Mouse (Mus musculus): Measurements from ENCODE around the gene Nell1. TPM values are rescaled to one million over a fixed set of nuclear protein-coding genes. Genes with fewer than 3 reads are reported as not detected.

The Nell1 gene
- total and polyA plus RNA-seq, 2 experiments from 2014 or later = 0.05 TPM; not detected in 1

DNA sequence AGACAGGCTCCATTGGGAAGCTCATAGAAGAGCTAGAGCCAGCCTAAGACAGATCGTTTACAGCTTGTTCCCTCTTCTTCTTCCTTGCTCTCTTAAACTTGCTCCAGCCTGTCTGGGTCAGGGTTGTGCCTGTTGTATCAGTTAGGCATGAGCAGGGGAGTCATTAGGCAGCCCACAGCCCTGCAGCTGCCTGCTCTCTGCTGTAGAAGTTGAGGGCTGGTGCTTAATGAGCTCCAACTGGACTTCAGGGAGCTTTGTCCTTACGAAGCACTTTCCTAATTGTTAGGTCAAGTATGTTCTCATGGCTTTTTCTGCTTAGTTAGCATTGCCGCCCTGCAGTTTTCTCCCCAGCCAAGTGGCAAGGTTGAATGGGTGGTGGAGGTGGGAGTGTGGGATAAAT is 32.6 kb upstream of the Nell1 start:
- Histone ChIP-seq H3K27ac (ENCODE audit: low read depth) (no peak overlapping the region), H3K4me1 (ENCODE audit: control insufficient read depth, insufficient read depth) (no peaks in the 10 kb centered on the region), H3K4me2 (ENCODE audit: low read depth, low read length) (no peak overlapping the region), H3K9me3 (replicated peaks; ENCODE audit: control insufficient read depth, low read length) (no peaks in the 10 kb centered on the region), H3K27me3 (ENCODE audit: control insufficient read depth, insufficient read depth, low read length) (no peaks in the 10 kb centered on the region), H3K36me3 (replicated peaks; ENCODE audit: control insufficient read depth, insufficient read depth, low read length) (no peaks in the 10 kb centered on the region), H3K9ac (replicated peaks; ENCODE audit: low read depth, low read length) (no peak overlapping the region), H3K4me3 (ENCODE audit: low read depth, low read length) (no peak overlapping the region)
- no peak for TF ChIP-seq CTCF (IDR thresholded peaks at IDR 0.05; ENCODE audit: low read depth)
- no peak for TF ChIP-seq EP300 (IDR thresholded peaks at IDR 0.05; ENCODE audit: low read depth)
- ATAC-seq (ENCODE audit: insufficient read depth, low read depth) (no peak), DNase-seq (ENCODE audit: low spot score) (no peak)
- WGBS = 66% methylated on average over 3 of the region's 3 CpGs

GRCm38 (mm10) chr7:49942490-49942889 is 32.2 kb upstream of the Nell1 start:
- TF ChIP-seq EP300 (IDR thresholded peaks at IDR 0.05; ENCODE audit: low read depth) (no peak), CTCF (IDR thresholded peaks at IDR 0.05; ENCODE audit: low read depth) (no peak)
- H3K27ac ChIP-seq (ENCODE audit: low read depth) = no peak overlapping the region
- H3K9me3 ChIP-seq (replicated peaks; ENCODE audit: control insufficient read depth, low read length) = no peaks in the 10 kb centered on the region
- H3K9ac ChIP-seq (replicated peaks; ENCODE audit: low read depth, low read length) = no peak overlapping the region
- no peaks in the 10 kb centered on the region for H3K27me3 ChIP-seq (ENCODE audit: control insufficient read depth, insufficient read depth, low read length)
- H3K4me1 ChIP-seq (ENCODE audit: control insufficient read depth, insufficient read depth) = no peaks in the 10 kb centered on the region
- ATAC-seq (ENCODE audit: insufficient read depth, low read depth) = no peak
- H3K36me3 ChIP-seq (replicated peaks; ENCODE audit: control insufficient read depth, insufficient read depth, low read length) = no peaks in the 10 kb centered on the region
- H3K4me3 ChIP-seq (ENCODE audit: low read depth, low read length) = no peak overlapping the region
- no peak overlapping the region for H3K4me2 ChIP-seq (ENCODE audit: low read depth, low read length)
- 37% methylated on average over 5 of the region's 5 CpGs for WGBS
- no peak for DNase-seq (ENCODE audit: low spot score)

DNA sequence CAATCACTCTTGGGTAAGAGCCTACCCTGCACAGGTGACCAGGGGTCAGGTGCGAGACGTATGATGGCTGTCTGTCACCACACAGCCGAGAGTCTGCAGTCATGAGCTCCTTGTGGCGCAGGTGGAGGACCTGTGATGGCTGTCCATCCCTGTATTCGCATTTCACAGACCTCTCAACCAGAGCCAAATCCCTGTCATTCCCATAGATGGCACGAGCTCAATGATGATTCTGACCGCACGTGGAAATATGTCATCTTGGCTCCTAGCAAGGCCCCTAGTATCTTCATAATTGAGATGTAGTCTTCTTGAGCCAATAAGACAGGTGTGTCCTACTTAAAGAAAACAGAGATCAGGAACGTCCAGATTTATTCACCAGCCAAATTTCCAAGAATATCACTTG is 28.0 kb upstream of the Nell1 start:
- WGBS = 82% methylated on average over 9 of the region's 9 CpGs
- no peaks in the 10 kb centered on the region for H3K27me3 ChIP-seq (ENCODE audit: control insufficient read depth, insufficient read depth, low read length)
- H3K36me3 ChIP-seq (replicated peaks; ENCODE audit: control insufficient read depth, insufficient read depth, low read length) = no peaks in the 10 kb centered on the region
- no peak overlapping the region for H3K27ac ChIP-seq (ENCODE audit: low read depth)
- H3K9ac ChIP-seq (replicated peaks; ENCODE audit: low read depth, low read length) = no peak overlapping the region
- H3K4me3 ChIP-seq (ENCODE audit: low read depth, low read length) = no peak overlapping the region
- no peak overlapping the region for H3K4me2 ChIP-seq (ENCODE audit: low read depth, low read length)
- H3K4me1 ChIP-seq (ENCODE audit: control insufficient read depth, insufficient read depth) = no peaks in the 10 kb centered on the region
- no peaks in the 10 kb centered on the region for H3K9me3 ChIP-seq (replicated peaks; ENCODE audit: control insufficient read depth, low read length)
- DNase-seq (ENCODE audit: low spot score) (no peak), ATAC-seq (ENCODE audit: insufficient read depth, low read depth) (no peak)
- no peak for TF ChIP-seq CTCF (IDR thresholded peaks at IDR 0.05; ENCODE audit: low read depth)
- no peak for TF ChIP-seq EP300 (IDR thresholded peaks at IDR 0.05; ENCODE audit: low read depth)

GRCm38 (mm10) chr7:49953546-49954181 is 21.0 kb upstream of the Nell1 start:
- ATAC-seq (ENCODE audit: insufficient read depth, low read depth) (no peak), DNase-seq (ENCODE audit: low spot score) (peak; percentile 19)
- no peaks in the 10 kb centered on the region for H3K36me3 ChIP-seq (replicated peaks; ENCODE audit: control insufficient read depth, insufficient read depth, low read length)
- 52% methylated on average over 4 of the region's 4 CpGs for WGBS
- H3K4me3 ChIP-seq (ENCODE audit: low read depth, low read length) = no peak overlapping the region
- no peaks in the 10 kb centered on the region for H3K4me1 ChIP-seq (ENCODE audit: control insufficient read depth, insufficient read depth)
- H3K27ac ChIP-seq (ENCODE audit: low read depth) = no peak overlapping the region
- peak; percentile 59 for TF ChIP-seq CTCF (IDR thresholded peaks at IDR 0.05; ENCODE audit: low read depth)
- no peak for TF ChIP-seq EP300 (IDR thresholded peaks at IDR 0.05; ENCODE audit: low read depth)
- no peak overlapping the region for H3K9ac ChIP-seq (replicated peaks; ENCODE audit: low read depth, low read length)
- no peaks in the 10 kb centered on the region for H3K9me3 ChIP-seq (replicated peaks; ENCODE audit: control insufficient read depth, low read length)
- no peaks in the 10 kb centered on the region for H3K27me3 ChIP-seq (ENCODE audit: control insufficient read depth, insufficient read depth, low read length)
- no peak overlapping the region for H3K4me2 ChIP-seq (ENCODE audit: low read depth, low read length)

GRCm38 (mm10) chr7:49954834-49955233 is 19.8 kb upstream of the Nell1 start:
- H3K4me2 ChIP-seq (ENCODE audit: low read depth, low read length) = no peak overlapping the region
- no peaks in the 10 kb centered on the region for H3K9me3 ChIP-seq (replicated peaks; ENCODE audit: control insufficient read depth, low read length)
- WGBS = 71% methylated on average over 7 of the region's 7 CpGs
- H3K36me3 ChIP-seq (replicated peaks; ENCODE audit: control insufficient read depth, insufficient read depth, low read length) = no peaks in the 10 kb centered on the region
- no peaks in the 10 kb centered on the region for H3K27me3 ChIP-seq (ENCODE audit: control insufficient read depth, insufficient read depth, low read length)
- no peak for DNase-seq (ENCODE audit: low spot score)
- no peak overlapping the region for H3K4me3 ChIP-seq (ENCODE audit: low read depth, low read length)
- no peak overlapping the region for H3K9ac ChIP-seq (replicated peaks; ENCODE audit: low read depth, low read length)
- ATAC-seq (ENCODE audit: insufficient read depth, low read depth) = no peak
- no peak overlapping the region for H3K27ac ChIP-seq (ENCODE audit: low read depth)
- TF ChIP-seq EP300 (IDR thresholded peaks at IDR 0.05; ENCODE audit: low read depth) (no peak), CTCF (IDR thresholded peaks at IDR 0.05; ENCODE audit: low read depth) (no peak)
- H3K4me1 ChIP-seq (ENCODE audit: control insufficient read depth, insufficient read depth) = no peaks in the 10 kb centered on the region

- Histone ChIP-seq H3K9me3 (replicated peaks; ENCODE audit: control insufficient read depth, low read length) (no peaks in the 10 kb centered on the region), H3K27ac (ENCODE audit: low read depth) (no peak overlapping the region), H3K27me3 (ENCODE audit: control insufficient read depth, insufficient read depth, low read length) (no peaks in the 10 kb centered on the region), H3K36me3 (replicated peaks; ENCODE audit: control insufficient read depth, insufficient read depth, low read length) (no peaks in the 10 kb centered on the region), H3K4me1 (ENCODE audit: control insufficient read depth, insufficient read depth) (no peaks in the 10 kb centered on the region), H3K4me3 (ENCODE audit: low read depth, low read length) (no peak overlapping the region), H3K9ac (replicated peaks; ENCODE audit: low read depth, low read length) (no peak overlapping the region), H3K4me2 (ENCODE audit: low read depth, low read length) (no peak overlapping the region)
- ATAC-seq (ENCODE audit: insufficient read depth, low read depth) (no peak), DNase-seq (ENCODE audit: low spot score) (no peak)
- 51% methylated on average over 3 of the region's 3 CpGs for WGBS
- TF ChIP-seq EP300 (IDR thresholded peaks at IDR 0.05; ENCODE audit: low read depth) = no peak
- TF ChIP-seq CTCF (IDR thresholded peaks at IDR 0.05; ENCODE audit: low read depth) = no peak
Observed at GRCm38 (mm10) chr7:49957142-49957541, 17.5 kb upstream of the Nell1 start.

Measured in heart, postnatal 0 days (tissue).